Comparison of ENCODE assay signal across 9 mouse cellular contexts in genomic region chr6:72237035-72237434, GRCm38 (mm10). TPM values are rescaled to one million over a fixed set of nuclear protein-coding genes. Genes with fewer than 3 reads are reported as not detected.
DNase-seq lines count a peak whose midpoint lies in the region; ATAC-seq and TF ChIP-seq lines count a peak whose summit lies in the region.
"Had no signal": no experiment of that assay in that cellular context is flagged by ENCODE, and none has a peak within 500 bp of the region (broad histone marks: within the 10 kb centered on the region; RNA-seq: fewer than 3 reads in every experiment).

No protein-coding gene starts in this region.

- no peaks in the 10 kb centered on the region for H3K4me1 ChIP-seq in liver, embryonic 14.5 days (replicated peaks; ENCODE audit: control insufficient read depth in 2 of 2, insufficient read depth in 2 of 2, low read length in 1 of 2)

- no peak overlapping the region for H3K4me2 ChIP-seq in liver, embryonic 14.5 days (ENCODE audit: low read depth)

- ATAC-seq in liver, embryonic 14.5 days (ENCODE audit: insufficient read depth): no peak

- H3K36me3 ChIP-seq in liver, embryonic 14.5 days (replicated peaks; ENCODE audit: control insufficient read depth, insufficient read depth, low read depth): no peaks in the 10 kb centered on the region

- no peaks in the 10 kb centered on the region for H3K9me3 ChIP-seq in liver, embryonic 14.5 days (ENCODE audit: control insufficient read depth, low read length)

- intact Hi-C loops in gastrocnemius, adult 2 months (cut with DNase I): loop anchor here (1.0 kb wide), 2 partner anchors 23 to 51 kb away; no protein-coding TSS in a partner anchor

- peak overlapping the region; percentile 91 for H3K27ac ChIP-seq in gastrocnemius, adult 2 months
- no peak overlapping the region for H3K27ac ChIP-seq in liver, embryonic 14.5 days

- no peak overlapping the region for H3K9ac ChIP-seq in liver, embryonic 14.5 days (replicated peaks)

- DNase-seq in 3134 (ENCODE audit: extremely low read depth, insufficient read length, low spot score) (peak; percentile 48), MN1 (ENCODE audit: low spot score) (peak; percentile 91)
- DNase-seq in cerebellum, adult 9-11 months: peak; percentile 82
- DNase-seq in gastrocnemius, adult 2 months: peak; percentile 93
- DNase-seq in kidney, postnatal 14 days: peak; percentile 89
- peak; percentile 52 to 60 (median 59) for DNase-seq in liver, embryonic 14.5 days (ENCODE audit: low read depth in 3 of 3, low spot score in 3 of 3)
- DNase-seq in retina, adult 2 months (ENCODE audit: low read depth, low spot score): peak; percentile 61
- DNase-seq in thymus, postnatal 25 days: peak; percentile 75

- peak; percentile 97 for TF ChIP-seq CTCF in gastrocnemius, adult 2 months (IDR thresholded peaks at IDR 0.05)
- TF ChIP-seq CTCF in liver, embryonic 14.5 days (IDR thresholded peaks at IDR 0.05; ENCODE audit: low read depth): peak; percentile 93

- peak overlapping the region; percentile 91 for H3K4me3 ChIP-seq in gastrocnemius, adult 2 months
- H3K4me3 ChIP-seq in liver, embryonic 14.5 days (ENCODE audit: insufficient read depth in 1 of 2, low read depth in 2 of 2, low read length in 2 of 2): no peak overlapping the region
- H3K4me3 ChIP-seq: erythroblast, embryonic 14.5 days had no signal

- H3K27me3 ChIP-seq in liver, embryonic 14.5 days (ENCODE audit: control insufficient read depth, insufficient read depth, low read length): peaks cover 59% of the 10 kb centered on the region

- no peak for TF ChIP-seq EP300 in liver, embryonic 14.5 days (IDR thresholded peaks at IDR 0.05; ENCODE audit: low read depth)

- under 1% methylated on average over 5 of the region's 5 CpGs for WGBS in liver, embryonic 14.5 days (ENCODE audit: insufficient replicate concordance)

RNA-seq across cellular contexts. Expression of gene Atoh8, which starts 1.7 kb away (rescaled TPM):
- total RNA-seq in gastrocnemius, adult 2 months (2021): 1 to 10 TPM; 3.3 to 9.2 TPM
- 0.40 and 0.48 TPM in 2 replicates for polyA plus RNA-seq in liver, embryonic 14.5 days (2012; rRNA removed)
- 0.29 and 0.53 TPM in 2 replicates for polyA plus RNA-seq in liver, embryonic 14.5 days (2014; fragmentation: Nextera tagmentation; extraction: Ambion mirVana)
- polyA plus RNA-seq: erythroblast, embryonic 14.5 days had no signal
